Mouse (Mus musculus): ENCODE measurements around the gene Wipf3.

Gene Wipf3

DNA sequence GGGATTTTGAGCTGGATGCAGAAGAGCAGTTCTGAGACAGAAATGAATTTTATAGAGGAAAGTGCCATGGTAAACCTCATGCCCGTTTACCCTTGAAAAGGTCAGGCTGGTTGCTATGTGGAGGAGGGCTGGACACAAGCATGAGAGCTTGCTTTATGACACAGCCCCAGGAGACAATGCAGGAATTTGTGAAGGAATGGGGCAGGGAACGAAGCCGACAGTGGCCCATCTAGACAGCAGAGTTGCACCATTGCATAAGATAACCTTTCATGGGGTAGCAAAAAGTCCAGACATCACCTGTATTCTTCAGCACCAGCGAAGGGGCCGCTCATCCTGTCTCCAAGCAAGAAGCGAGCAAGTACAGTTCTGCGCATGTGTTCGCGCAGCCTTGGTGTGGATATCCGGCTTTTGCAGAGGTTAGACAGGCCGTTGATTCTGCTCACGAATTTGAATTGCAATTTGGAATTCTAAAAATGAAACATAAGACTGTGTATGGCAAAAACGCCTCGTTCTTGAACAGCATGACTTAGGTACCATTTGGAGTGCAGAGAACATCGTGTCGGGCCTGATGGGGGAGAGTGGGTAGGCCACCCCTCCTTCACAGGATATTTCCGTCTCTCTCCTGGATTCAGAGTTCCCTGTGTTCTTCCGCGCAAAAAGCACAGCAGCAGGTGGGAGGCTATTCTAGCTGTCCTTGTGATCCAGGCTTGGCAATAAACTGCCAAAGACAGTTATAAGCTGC lies 46.7 kb downstream of the Wipf3 start:
- DNase-seq (ENCODE audit: low spot score in 2 of 2) = peak; percentile 79 to 81

DNA sequence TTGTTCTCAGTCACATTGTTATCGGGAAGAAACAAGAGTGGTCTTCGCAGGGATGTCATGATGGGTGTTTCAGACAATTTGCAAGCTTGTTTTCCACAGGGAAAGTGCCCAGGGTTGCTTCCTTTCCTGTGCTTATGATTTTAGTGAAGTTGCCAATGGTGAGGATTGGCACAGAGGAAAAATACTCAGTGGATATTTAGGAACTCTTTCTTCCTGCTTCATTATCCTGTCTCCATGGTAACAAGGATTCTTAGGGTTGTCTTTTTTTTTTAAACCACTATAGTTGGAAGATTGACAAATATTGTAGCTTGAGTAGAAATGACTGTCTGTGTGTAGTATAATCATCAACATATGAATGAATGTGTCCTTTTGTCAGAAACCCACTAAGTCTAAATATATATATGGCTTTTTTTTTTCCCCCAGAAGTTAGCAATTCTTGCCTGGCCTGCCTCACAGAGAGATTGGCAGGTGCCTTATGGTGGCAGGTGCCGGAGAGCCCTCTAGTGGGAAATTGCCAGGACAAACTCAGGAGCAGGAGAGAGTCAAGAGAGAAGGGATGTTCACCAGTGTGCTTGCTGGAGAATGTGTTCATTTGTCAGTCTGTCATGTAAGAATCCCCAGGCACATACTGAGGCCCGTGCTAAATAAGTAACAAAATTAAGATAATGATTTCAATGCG lies 49.4 kb downstream of the Wipf3 start:
- DNase-seq (ENCODE audit: low spot score in 2 of 2) = peak in 1 of 2 experiments; percentile 45

DNA sequence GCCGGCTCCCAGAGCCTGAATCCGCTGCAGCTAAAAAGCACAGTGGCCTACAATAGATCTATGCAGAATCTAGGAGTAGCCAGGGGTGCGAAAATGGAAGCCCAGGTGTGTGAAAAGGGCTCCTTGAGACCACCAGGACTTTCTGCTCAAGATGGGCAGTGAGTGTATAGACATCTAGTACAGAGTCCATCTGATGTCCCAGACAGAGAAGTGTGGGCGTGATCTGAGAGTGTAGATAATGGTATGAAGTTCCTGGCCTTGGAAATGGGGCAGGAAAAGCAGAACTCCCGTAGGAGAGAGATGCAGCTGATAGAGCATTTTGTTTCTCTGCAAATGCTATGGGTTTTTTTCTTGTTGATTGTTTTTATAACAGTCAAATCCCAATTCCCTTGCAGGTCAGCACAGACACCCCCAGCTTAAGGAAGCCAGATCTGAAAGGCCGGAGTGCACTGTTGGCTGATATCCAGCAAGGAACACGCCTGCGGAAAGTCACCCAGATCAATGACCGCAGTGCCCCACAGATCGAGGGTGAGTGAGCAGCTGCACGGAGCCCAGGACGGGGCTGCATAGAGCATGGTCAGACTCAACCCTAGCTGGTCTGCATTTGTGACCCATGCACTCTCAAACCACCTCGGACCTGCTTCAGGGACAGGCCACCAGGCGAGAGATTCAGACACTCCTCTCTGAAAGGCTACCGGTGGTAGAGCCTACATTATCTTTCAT lies 52.1 kb downstream of the Wipf3 start:
- DNase-seq (ENCODE audit: low spot score in 2 of 2) = no peak

DNA sequence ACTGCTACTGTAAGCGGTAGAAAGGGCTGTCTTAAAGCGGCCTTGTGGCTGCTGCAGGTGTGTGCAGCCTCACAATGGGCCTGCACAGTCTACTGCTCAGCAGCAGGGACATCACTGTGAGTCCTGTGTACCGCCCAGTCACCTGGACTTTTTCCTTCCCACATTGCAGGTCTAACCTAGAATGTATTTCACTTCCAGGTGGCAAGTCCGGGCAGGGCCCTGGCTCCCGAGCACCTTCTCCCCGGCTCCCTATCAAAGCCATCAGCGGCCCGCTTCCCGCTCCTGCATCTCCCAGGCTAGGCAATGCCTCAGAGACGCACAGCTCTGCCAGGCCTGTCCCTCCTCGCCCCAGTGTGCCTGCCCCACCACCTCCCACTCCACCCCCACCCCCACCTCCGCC lies 55.6 kb downstream of the Wipf3 start:
- no peak for DNase-seq (ENCODE audit: low spot score in 2 of 2)

DNA sequence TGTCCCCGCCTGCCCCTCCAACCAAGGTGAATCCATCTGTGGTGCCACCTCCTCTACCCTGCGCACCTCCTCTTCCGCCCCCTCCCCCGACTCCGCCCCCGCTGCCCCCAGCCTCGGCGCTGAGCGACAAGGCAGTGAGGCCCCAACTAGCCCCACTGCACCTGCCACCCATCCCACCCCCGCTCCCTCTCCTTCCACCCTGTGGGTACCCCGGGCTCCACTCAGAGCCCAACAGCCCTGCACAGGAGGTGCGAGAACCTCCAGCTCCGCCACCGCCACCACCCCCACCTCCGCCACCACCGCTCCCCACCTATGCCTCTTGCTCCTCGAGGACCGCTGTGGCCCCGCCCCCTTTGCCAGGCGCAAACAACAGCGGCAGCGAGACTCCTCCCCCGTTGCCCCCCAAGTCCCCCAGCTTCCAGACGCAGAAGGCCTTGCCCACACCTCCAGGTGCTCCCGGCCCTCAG lies 56.1 kb downstream of the Wipf3 start:
- DNase-seq (ENCODE audit: low spot score in 2 of 2) = no peak

DNA sequence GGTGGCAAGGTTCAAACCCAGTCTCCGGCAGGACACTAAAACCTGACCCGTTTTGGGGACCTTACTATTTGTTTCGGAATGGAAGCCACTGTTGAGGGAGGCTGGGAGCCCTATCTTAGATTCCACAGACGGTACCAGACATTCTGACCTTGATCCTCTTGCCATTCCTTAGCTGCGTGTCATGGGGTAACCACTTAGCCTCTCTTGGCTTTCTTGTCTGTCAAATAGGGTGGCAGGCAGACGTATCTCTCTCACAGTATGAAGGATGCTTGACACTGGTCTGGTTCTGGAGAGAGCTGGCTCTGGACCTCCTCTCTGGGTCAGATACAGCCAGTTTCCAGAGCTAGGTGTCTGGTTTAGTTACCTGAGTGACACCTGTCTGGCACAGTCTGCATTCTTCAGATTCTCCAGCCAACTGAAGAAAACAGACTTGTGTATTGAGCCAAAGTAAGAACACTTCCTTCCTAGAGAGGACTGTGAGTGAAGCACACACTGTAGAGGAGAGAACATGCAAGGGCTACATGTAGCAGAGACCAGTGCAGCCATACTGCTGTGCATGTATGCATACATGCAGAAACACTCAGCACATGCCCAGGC lies 56.7 kb downstream of the Wipf3 start:
- no peak for DNase-seq (ENCODE audit: low spot score in 2 of 2)

DNA sequence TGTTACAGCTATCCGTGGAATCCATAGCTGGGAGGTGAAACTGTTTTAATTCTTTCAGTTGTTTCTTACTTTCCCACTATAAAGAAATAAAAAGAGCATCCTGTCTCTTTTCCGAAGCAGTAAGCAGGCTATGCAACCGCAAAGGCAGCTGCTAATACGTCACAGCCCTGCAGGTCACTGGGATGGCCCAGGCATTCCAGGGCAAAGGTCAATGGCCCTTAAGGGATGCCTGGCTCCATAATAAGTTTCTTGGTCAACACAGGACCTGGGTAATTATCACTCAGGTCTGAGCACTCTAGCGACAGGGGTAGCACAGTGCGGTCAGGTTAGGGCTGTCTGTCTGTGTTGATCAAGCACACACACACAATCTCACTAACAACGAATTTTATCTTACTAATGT lies 61.7 kb downstream of the Wipf3 start:
- DNase-seq (ENCODE audit: low spot score in 2 of 2) = no peak

DNA sequence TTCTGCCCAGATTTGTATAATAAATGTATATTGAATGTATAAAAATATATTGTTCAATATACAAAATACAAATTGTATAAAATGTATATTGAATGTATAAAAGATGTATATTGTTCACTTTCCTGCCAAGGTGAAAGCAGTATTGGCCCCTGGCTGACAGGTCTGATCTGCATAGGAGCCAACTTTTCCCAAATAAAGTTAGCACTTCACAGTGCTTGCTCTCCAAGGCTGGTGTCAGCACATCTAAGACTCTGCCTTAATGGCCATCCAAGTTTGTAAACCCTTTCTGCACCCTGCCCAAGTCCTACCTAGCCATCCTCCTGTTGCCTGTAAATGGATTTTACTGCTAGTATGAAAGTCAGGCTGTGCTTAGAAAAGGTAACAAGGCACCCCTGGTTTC lies 64.7 kb downstream of the Wipf3 start:
- no peak for DNase-seq (ENCODE audit: low spot score in 2 of 2)

DNA sequence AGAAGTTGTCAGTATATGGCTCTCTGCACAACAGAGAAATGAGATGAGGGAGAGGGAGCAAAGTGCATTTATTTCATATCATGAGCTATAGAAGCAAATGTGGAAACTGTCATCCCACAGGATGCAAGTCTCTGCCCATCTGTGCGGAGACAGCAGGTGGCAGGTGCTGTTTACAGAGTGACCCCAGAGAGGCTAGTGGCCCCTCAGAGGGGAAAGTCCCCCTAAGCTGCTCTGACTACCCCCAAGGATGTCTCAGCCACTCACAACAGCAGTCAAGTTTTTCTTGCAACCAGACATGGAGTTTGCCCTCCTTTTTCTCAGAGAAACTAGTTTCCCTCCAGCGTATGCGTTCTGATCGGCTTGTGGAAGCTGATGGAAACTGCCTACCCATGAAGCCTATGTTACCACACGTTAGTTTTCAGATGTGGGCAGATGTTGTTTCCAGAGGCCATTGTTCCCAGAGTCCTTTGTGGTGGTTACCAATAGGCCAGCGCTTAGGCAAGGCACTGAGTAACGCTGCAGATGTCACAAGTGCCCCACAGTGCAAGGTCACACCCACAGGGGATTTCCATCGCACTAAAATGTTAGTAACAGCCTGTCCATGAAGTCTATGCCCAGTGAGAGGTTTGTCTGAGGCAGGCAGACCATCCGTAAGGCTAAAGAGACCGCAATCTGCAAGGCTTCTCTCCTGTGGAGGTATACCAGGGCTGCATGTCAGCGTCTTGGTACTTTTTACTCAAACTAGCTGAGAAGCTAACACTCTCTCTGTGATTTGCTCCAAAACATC lies 65.4 kb downstream of the Wipf3 start:
- DNase-seq (ENCODE audit: low spot score in 2 of 2) = no peak

DNA sequence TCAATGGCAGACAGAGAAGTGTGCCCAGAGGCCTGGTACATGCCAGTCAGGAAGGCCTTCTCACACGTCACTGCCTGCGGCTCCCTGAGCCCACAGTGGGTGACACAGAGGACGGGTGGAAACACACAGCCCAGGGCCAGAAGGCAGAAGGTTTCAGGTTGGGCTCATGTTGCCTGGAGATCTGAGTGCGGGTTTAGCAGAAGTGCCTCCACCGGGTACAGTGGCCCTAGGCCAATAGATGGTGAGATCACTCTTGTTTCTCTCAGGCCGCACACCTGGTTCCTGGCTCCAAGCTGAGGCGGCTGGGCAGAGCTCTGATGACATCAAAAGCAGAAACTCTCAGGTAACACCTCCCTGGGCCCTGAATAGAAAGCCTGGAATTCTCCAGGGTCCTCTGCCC lies 66.8 kb downstream of the Wipf3 start:
- no peak for DNase-seq (ENCODE audit: low spot score in 2 of 2)

DNA sequence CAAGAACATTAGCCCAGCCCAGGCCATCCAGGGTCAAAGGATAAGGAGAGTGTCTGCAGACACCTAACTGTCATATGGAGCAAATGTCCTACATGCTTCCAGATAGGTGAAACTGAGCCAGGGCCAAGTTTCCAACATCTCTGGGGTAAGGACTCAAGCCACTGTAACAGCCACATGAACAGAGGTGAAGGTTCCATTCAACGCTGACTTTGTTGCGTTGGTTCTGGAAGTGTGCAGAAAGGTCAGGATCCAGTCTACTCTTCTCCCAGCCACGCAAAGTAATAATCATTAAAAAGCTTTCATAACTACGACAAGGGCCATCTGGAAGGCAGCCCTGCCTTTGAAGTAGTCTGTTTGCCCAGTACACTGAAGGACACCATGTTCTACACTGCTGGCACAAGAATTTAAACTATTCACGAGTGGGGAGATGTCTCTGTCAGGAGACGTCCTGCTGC lies 73.3 kb downstream of the Wipf3 start:
- DNase-seq (ENCODE audit: low spot score in 2 of 2) = no peak

DNA sequence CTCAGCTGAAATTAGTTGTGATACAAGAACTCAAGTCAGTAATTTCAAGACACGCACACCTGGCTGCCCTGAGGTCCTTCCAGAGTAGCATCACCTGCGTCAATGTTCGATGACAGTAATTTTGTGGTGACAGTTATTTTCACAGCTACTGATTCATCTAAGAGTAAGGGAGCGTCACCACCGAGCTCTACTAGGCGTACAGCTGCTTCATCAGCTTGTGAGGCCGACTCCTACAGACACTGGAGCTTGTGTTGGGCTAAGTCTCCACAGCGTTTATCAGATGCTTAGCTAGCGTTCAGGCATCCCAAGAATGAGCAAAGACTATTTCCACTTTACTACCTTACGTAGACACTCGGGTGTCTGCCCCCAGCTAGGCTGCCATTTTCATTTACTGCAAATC lies 76.9 kb downstream of the Wipf3 start:
- no peak for DNase-seq (ENCODE audit: low spot score in 2 of 2)

DNA sequence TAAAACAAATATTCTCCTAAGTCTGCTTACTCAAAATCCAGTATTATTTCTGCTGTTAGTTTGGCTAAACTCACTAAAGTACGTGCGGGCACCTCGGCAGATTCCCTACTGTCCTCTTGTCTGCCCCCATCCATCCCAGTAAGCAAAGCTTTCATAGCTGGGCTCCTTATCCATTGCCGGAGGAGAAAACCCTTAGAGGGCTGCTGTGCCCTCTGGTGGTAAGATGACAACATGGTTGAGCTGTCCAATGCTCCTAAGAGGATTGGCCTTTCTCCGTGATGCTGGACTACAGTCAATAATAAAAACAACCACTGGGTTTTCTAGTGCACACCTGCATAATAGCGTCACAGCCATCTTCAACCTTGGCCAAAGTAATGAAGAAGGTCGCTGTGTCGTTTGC lies 77.6 kb downstream of the Wipf3 start:
- DNase-seq (ENCODE audit: low spot score in 2 of 2) = peak in 1 of 2 experiments; percentile 61

DNA sequence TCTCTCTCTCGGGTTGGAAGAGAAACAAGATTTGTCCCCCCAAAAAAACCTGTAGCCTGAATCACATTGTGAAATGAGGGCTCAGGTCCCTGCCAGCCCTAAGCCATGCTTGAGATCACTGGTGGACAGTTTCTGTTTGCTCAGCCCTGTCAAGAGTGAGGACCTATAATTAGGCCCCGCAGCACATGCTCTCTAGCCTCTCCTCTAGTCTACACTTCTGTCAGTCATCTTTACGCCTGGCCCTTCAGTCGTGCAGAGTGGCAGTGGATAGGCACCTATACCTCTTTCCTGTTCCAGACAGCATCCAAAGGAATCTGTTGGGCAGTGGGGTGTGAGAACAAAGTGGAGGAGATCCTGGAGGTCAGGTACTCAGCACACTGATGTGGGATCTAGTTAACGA lies 78.4 kb downstream of the Wipf3 start:
- no peak for DNase-seq (ENCODE audit: low spot score in 2 of 2)

DNA sequence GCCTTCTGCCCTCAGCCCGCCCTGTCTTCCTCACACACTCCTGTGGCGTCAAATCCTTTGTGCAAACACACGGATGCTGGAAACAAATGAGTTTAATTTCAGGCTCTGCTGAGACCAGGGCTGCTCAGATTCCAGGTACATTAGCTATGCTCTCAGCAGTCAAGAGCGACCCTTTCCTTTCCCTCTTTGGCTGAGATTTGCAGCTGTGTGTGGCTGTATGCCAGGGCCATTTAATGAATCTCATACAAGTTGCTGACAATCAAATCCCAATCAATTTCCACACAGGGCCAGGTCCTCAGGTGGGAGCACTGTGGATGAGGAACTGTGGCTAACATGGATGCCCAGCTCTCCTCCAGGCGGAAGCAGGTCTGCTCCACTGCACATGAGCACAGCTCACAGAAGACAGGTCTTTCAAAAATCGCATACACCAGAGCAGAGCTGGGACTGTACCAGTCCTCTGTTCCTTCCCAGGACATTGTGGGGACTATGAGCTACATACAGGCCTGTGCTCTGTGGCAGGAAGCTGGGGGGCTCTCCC lies 78.9 kb downstream of the Wipf3 start:
- no peak for DNase-seq (ENCODE audit: low spot score in 2 of 2)

DNA sequence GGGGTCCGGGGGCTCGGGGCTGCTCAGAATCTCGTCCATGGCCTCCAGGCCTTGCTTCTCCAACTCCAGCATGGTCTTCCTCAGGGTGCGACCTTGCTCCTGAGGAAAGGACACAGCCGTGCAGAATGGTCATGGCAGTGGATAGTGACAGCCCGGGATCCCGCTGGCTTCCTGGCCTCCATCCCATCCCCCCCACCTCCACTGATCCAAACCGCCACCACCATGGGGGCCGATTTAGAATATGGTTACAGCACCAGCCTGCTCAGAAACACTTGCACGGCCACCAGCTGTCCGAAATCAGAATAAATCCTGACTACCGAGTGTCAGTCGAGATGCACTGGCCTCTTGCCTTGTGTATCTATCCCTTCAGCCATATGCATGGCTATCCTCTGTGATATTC lies 79.9 kb downstream of the Wipf3 start:
- DNase-seq (ENCODE audit: low spot score in 2 of 2) = no peak

DNA sequence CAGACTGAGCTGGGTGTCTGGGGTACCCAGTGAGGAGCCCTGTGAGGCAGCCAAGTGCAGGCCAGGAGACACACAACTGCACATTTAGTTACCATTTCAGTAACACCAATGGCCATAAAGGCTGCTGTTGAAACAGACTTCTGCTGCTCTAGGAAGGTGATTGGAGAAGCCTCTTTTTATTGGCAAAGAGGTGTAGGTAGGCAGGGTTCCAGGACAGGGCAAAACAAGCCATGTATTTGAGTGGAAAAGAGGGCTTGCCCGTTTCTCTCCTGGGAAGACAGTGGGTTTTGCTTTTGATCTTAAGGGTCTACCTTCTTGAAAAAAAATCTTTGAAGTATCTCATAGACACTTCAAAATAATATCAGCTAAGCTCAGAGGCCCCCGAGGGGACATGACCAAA lies 82.9 kb downstream of the Wipf3 start:
- no peak for DNase-seq (ENCODE audit: low spot score in 2 of 2)

DNA sequence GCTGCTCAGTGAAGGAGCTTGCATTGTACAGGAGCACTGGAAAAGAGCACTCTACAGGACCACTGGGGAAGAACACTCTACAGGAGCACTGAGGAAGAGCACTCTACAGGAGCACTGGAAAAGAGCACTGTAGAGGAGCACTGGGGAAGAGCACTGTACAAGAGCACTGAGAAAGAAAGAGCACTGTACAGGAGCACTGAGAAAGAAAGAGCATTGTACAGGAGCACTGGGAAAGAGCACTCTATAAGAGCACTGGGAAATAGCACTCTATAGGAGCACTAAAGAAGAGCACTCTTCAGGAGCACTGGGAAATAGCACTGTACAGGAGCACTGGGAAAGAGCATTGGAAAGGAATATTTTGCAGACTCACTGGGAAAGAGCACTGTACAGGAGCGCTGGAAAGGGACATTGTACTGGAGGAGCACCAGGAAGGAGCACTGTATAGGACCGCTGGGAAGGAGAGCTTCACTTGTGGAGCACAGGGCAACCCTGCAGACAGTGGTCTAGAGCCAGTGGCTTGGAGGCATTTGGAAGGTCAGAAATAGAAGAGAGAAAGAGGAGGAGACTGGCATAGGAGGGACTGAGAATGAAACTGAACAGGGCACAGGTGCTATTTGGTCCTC lies 87.2 kb downstream of the Wipf3 start:
- no peak for DNase-seq (ENCODE audit: low spot score in 2 of 2)

DNA sequence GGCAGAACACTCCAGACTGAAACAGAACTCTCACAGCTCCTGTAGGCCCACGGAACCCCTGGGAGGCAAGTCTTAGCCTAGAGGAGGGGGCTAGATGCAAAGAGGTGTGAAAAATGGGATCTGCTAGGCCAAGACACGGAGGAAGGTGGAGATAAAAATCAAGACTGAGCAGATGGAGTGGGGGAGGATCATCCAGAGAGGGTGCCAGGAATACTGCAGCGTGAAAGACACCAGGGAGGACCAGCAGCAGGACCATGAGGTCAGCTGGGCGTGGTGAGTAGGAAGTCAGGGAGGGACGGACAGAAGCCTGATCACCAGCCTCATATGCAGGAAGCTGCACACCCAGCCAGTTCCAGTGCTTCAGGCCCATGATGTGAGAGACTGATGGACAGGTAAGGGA lies 89.4 kb downstream of the Wipf3 start:
- DNase-seq (ENCODE audit: low spot score in 2 of 2) = peak in 1 of 2 experiments; percentile 39

DNA sequence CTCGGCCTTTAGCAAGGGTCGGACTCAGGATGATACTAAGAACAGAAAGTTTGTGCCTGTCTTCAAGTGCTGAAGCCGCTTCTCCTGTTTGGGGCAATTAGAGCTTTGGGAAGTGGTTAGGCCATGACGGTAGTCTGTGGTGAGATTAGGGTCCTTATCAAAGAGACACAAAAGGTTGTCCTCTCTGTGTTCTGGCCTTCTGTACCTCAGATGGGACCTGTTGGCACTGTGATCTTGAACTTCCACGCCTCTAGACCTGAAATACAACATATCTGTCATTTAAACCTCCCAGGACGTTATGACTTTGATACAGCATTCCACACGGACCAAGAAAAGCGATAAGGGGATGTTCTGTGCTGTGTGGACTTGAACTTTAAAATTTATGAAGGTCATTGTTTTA lies 99.3 kb downstream of the Wipf3 start:
- DNase-seq (ENCODE audit: low spot score in 2 of 2) = no peak

DNA sequence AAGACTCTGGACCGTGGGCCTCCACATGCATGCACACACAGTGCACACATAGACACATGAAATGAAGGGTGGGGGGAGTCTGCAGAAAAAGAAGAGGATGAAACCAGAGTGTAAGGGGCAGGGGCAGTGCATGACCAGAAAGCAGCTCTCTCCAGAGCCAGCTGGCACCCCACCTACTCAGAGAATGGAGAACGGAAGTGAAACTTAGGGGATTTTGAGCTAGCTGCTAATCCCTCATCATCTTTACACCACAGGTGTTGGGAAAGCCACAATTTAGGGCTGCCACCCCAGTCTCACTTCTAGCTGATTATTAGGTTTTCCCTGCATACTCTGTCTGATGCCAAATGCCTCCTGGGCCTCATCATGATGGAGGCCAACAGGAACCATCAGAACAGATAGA lies 100.8 kb downstream of the Wipf3 start:
- DNase-seq (ENCODE audit: low spot score in 2 of 2) = no peak
